Mouse (Mus musculus) limb, embryonic 15.5 days (tissue): ENCODE data around the gene Ccdc65. TPM values are rescaled to one million over a fixed set of nuclear protein-coding genes. Genes with fewer than 3 reads are reported as not detected.

Source experiments
- ATAC-seq: fragments of 200-750 bp; cut with Nextera tagmentation; 2 replicates; pipeline ENCODE4 v1.8.0; 2017; ENCODE audit warnings: low read depth, moderate TSS enrichment; ENCODE audit not compliant: insufficient number of reproducible peaks, low FRiP score, low TSS enrichment
- H3K27ac ChIP-seq: fragments of 300-500 bp; sonication (generic); 2 replicates; pipeline ENCODE4 v1.5.1; 2015; ENCODE audit warnings: moderate library complexity, mild to moderate bottlenecking, inconsistent platforms
- H3K27me3 ChIP-seq: fragments of 300-500 bp; sonication (generic); 2 replicates; pipeline ENCODE4 v1.6.1; 2015; ENCODE audit warnings: inconsistent platforms
- H3K36me3 ChIP-seq: fragments of 300-500 bp; sonication (generic); 2 replicates; pipeline ENCODE4 v1.6.1; 2015; ENCODE audit warnings: inconsistent platforms
- H3K4me1 ChIP-seq: fragments of 300-500 bp; sonication (generic); 2 replicates; pipeline ENCODE4 v1.6.1; 2015; ENCODE audit warnings: inconsistent platforms
- H3K4me2 ChIP-seq: fragments of 300-500 bp; sonication (generic); 2 replicates; pipeline ENCODE4 v1.6.1; 2015; ENCODE audit warnings: mild to moderate bottlenecking, inconsistent platforms
- H3K4me3 ChIP-seq: fragments of 300-500 bp; sonication (generic); 2 replicates; pipeline ENCODE4 v1.5.1; 2015; ENCODE audit warnings: mild to moderate bottlenecking, inconsistent platforms
- H3K9ac ChIP-seq: fragments of 300-500 bp; sonication (generic); 2 replicates; pipeline ENCODE4 v1.6.1; 2015; ENCODE audit warnings: inconsistent platforms
- H3K9me3 ChIP-seq: fragments of 300-500 bp; sonication (generic); 2 replicates; pipeline ENCODE4 v1.6.1; 2016; ENCODE audit warnings: inconsistent platforms
- WGBS: fragments of 180-500 bp; shearing (Covaris S2); methylation state at CpG from one replicate; pipeline ENCODE4 v1.1.7; 2015; 5-methylcytosine and 5-hydroxymethylcytosine counted together
- polyA plus RNA-seq: library from polyadenylated mRNA; unstranded; fragments of >200 nt; fragmentation: Nextera tagmentation; extraction: Ambion mirVana; gene quantifications from 2 replicates; pipeline ENCODE4 v1.2.1, GENCODE M21; 2015

Gene Ccdc65
- polyA plus RNA-seq, 1 experiment from 2014 or later, result 0.74 TPM

DNA sequence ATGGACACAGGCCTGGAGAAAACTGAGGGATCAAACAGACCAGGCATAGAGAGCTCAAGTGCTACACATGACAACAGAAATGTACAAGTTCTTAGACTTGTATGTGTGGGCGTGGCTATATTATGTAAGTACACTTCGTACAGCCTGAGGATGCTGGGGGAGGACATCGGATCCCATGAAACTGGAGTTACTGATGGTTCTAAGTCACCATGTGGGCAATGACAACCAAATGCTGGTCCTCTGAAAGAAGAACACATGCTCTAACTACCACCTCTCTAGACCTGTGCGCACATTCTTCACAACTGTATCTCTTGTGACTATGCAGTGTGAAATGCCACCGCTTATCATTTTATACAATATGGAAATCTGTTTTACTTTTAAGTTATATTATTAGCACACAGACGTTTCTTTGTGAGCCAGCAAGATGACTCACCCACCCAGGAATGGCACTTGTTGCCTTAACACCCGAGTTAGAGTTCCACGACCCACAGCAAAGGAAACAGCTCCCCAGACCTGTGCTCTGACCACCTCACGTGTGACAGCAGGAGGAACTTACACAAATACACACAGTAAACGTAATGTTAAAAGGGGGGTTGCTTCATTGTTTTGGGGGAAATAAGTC is 38.4 kb downstream of the Ccdc65 start:
- Histone ChIP-seq H3K27me3 (no peaks in the 10 kb centered on the region), H3K9ac (no peak overlapping the region), H3K4me2 (no peak overlapping the region), H3K9me3 (no peaks in the 10 kb centered on the region), H3K4me1 (peaks cover 17% of the 10 kb centered on the region; the same call in 1 of the 2 replicates), H3K36me3 (peaks cover 16% of the 10 kb centered on the region), H3K4me3 (no peak overlapping the region), H3K27ac (no peak overlapping the region)
- no peak for ATAC-seq
- 72% methylated on average over 10 of the region's 10 CpGs for WGBS

DNA sequence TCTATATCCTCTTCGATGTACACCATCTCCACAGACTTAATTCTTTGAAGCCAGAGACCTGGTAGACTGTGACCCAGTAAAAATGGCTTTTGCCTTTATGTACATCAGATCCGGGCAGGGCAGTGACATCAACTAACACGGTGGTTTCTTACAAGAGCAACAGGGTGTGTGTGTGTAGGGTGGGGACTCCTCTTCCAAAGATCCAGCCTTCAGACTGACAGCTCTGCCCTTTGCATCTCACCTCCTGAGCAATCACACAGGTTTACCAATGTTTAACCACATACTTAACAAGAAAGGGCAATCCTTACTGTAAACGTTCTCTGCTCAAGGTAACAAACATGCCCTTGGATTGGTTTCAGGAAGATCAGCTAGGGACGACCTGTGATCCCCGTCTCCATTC is 39.3 kb downstream of the Ccdc65 start:
- WGBS, result 82% methylated on average over 6 of the region's 6 CpGs
- H3K27me3 ChIP-seq, result no peaks in the 10 kb centered on the region
- ATAC-seq, result no peak
- H3K9ac ChIP-seq, result no peak overlapping the region
- peaks cover 15% of the 10 kb centered on the region; the same call in 1 of the 2 replicates for H3K4me1 ChIP-seq
- no peak overlapping the region for H3K4me3 ChIP-seq
- no peak overlapping the region for H3K4me2 ChIP-seq
- H3K27ac ChIP-seq, result no peak overlapping the region
- H3K9me3 ChIP-seq, result no peaks in the 10 kb centered on the region
- H3K36me3 ChIP-seq, result peaks cover 8% of the 10 kb centered on the region

GRCm38 (mm10) chr15:98749093-98749492 is 41.1 kb downstream of the Ccdc65 start:
- peaks cover 8% of the 10 kb centered on the region; the same call in 1 of the 2 replicates for H3K36me3 ChIP-seq
- no peaks in the 10 kb centered on the region for H3K9me3 ChIP-seq
- H3K4me1 ChIP-seq, result peaks cover 9% of the 10 kb centered on the region; the same call in 1 of the 2 replicates
- no peak overlapping the region for H3K27ac ChIP-seq
- ATAC-seq, result no peak
- H3K27me3 ChIP-seq, result no peaks in the 10 kb centered on the region
- H3K9ac ChIP-seq, result no peak overlapping the region
- no peak overlapping the region for H3K4me2 ChIP-seq
- WGBS, result 93% methylated on average over 2 of the region's 2 CpGs
- no peak overlapping the region for H3K4me3 ChIP-seq

DNA sequence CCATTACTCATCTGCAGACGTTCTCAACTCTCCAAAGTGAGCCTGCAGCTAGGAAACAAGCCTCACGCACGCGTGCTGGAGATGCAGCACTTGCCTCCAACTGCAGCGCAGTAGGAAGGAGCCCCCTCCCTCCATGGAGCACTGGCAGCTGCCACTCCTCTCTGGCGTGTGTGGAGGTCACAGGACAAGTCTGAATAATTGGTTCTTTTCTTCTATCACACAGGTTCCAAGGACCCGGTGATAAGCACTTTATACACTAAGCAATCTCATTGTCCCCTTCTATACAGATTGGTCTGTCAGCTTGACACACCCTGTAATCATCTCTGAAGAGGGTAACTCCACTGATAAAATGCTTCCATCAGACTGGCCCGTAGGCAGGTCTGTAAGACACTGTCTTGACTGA is 45.0 kb downstream of the Ccdc65 start:
- WGBS, result 78% methylated on average over 8 of the region's 8 CpGs
- H3K4me3 ChIP-seq, result no peak overlapping the region
- H3K9me3 ChIP-seq, result no peaks in the 10 kb centered on the region
- H3K36me3 ChIP-seq, result peaks cover 10% of the 10 kb centered on the region; the same call in 1 of the 2 replicates
- H3K9ac ChIP-seq, result no peak overlapping the region
- H3K27me3 ChIP-seq, result no peaks in the 10 kb centered on the region
- no peak for ATAC-seq
- H3K4me1 ChIP-seq, result 0 out of 2 replicates have a peak, but pooled peaks cover 2% of the 10 kb centered on the region
- no peak overlapping the region for H3K4me2 ChIP-seq
- H3K27ac ChIP-seq, result no peak overlapping the region

DNA sequence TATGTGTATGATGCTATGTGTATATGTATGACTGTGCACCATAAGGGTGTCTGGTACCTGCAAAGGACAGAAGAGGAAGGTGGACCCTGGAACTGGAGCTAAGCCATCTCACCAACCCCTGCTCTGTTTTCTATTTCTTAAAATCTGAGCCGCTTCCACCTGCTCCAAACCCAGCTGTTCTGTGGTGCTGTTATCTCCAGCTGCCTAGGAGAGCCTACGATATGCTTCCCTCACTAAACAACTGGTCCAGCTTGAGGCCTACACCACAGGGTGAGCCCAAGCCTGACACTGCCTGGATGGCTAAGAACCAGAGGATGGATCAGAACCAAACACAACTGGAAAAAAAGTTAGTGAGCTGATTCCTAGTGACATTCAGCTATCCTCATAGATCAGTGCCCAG is 46.1 kb downstream of the Ccdc65 start:
- peaks cover 19% of the 10 kb centered on the region; the same call in 1 of the 2 replicates for H3K36me3 ChIP-seq
- H3K9ac ChIP-seq, result no peak overlapping the region
- H3K4me2 ChIP-seq, result no peak overlapping the region
- WGBS, result 91% methylated on average over 2 of the region's 2 CpGs
- H3K4me3 ChIP-seq, result no peak overlapping the region
- ATAC-seq, result no peak; the same call in 1 of the 2 replicates
- no peaks in the 10 kb centered on the region for H3K9me3 ChIP-seq
- no peak overlapping the region for H3K27ac ChIP-seq
- H3K4me1 ChIP-seq, result 0 out of 2 replicates have a peak, but pooled peaks cover 2% of the 10 kb centered on the region
- H3K27me3 ChIP-seq, result no peaks in the 10 kb centered on the region

DNA sequence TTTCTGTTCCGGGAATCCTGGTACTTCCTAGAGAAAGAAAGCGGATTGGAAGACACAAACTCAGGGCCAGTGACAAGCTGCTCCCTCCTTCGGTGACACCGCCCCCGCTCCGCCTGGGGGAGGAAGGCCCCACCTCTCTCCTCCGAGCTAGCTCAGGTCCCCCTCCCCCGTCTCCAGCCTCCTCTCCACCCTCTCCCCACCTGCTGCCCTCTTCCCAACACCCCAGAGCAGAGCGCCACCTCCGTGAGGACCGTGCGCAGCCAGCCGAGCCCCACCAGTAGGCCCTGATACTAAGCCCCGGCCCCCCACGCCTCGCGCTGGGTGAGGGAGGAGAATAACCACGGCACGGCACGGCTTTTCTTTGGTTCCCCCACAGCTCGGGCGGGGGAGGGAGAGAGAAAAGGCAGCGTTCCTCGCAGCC is 54.2 kb downstream of the Ccdc65 start:
- Histone ChIP-seq H3K27me3 (peaks cover 15% of the 10 kb centered on the region; the same call in 1 of the 2 replicates), H3K9ac (peak overlapping the region; percentile 82), H3K4me2 (peak overlapping the region; percentile 76), H3K27ac (peak overlapping the region; percentile 89), H3K4me3 (peak overlapping the region; percentile 99), H3K9me3 (no peaks in the 10 kb centered on the region), H3K4me1 (peaks cover 20% of the 10 kb centered on the region), H3K36me3 (peaks cover 24% of the 10 kb centered on the region)
- under 1% methylated on average over 19 of the region's 24 CpGs for WGBS
- ATAC-seq, result peak; percentile 70

DNA sequence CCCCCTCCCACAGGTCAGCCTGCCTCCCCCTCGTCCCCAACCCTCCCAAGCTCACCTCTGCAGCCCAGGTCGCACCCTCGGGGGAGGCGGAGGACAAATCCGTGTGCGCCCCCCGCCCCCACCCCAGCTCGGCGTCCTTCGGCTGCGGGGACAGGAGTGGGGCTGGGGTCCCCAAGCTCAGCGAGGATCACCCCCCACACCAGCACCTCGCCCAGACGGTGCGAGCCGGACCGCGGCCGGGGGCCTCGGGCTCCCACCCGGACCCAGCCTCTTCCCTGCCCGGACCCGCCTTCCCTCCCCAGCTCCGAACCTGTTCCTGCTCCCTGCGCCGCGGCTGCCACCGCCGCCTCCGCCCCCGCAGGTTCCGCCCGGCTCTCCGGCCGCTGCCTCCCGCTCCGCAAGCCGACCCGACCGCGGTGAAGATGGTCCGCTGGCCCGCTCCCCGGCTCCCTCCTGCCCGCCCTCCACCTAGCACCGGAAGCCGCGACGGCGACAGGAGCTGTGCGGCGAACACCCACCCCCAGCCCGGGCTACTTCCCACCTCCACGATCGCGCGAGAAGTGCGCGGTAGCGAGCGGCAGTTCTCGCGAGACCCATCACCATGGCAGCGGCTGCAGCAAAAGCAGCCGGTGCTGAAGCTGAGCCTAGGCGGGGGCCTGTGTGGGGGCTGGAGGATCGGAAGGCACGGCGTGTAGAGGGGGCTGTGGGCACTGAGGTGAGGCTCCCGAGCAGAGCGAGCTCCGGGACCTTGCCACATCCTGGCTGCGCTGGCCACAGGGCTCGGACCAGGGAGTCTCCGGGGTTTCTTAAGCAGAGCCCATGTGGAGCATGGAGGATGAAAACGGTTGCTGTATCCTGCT is 54.9 kb downstream of the Ccdc65 start, which contains the start of gene Arf3:
Gene Arf3 (minus strand): TSS at position 545 of the 860 bp plus-strand sequence.
- peaks cover 24% of the 10 kb centered on the region for H3K36me3 ChIP-seq
- H3K4me3 ChIP-seq, result peak within 1 kb of the TSS; percentile 99
- peak within 1 kb of the TSS; percentile 76 for H3K4me2 ChIP-seq
- peaks cover 20% of the 10 kb centered on the region for H3K4me1 ChIP-seq
- WGBS, result under 1% methylated on average over 53 of the region's 76 CpGs
- ATAC-seq, result peak; percentile 92
- H3K27ac ChIP-seq, result peak within 1 kb of the TSS; percentile 89
- H3K27me3 ChIP-seq, result peaks cover 15% of the 10 kb centered on the region; the same call in 1 of the 2 replicates
- peak within 1 kb of the TSS; percentile 82 for H3K9ac ChIP-seq
- H3K9me3 ChIP-seq, result no peaks in the 10 kb centered on the region

GRCm38 (mm10) chr15:98765929-98766328 is 57.9 kb downstream of the Ccdc65 start:
- Histone ChIP-seq H3K9me3 (no peaks in the 10 kb centered on the region), H3K36me3 (0 out of 2 replicates have a peak, but pooled peaks cover 3% of the 10 kb centered on the region), H3K27ac (no peak overlapping the region), H3K4me1 (peaks cover 26% of the 10 kb centered on the region), H3K4me2 (no peak overlapping the region), H3K9ac (no peak overlapping the region), H3K4me3 (no peak overlapping the region), H3K27me3 (peaks cover 37% of the 10 kb centered on the region)
- WGBS, result 60% methylated on average over 4 of the region's 4 CpGs
- no peak for ATAC-seq

- H3K9me3 ChIP-seq, result no peaks in the 10 kb centered on the region
- H3K4me1 ChIP-seq, result peaks cover 22% of the 10 kb centered on the region
- H3K27me3 ChIP-seq, result peaks cover 59% of the 10 kb centered on the region
- H3K9ac ChIP-seq, result no peak overlapping the region
- H3K4me3 ChIP-seq, result no peak overlapping the region
- H3K36me3 ChIP-seq, result no peaks in the 10 kb centered on the region
- peak; percentile 66; the same call in 1 of the 2 replicates for ATAC-seq
- H3K4me2 ChIP-seq, result no peak overlapping the region
- WGBS, result 19% methylated on average over 5 of the region's 5 CpGs
- H3K27ac ChIP-seq, result 0 out of 2 replicates have a peak overlapping the region, but pooled peaks have one; percentile 17
Measured at GRCm38 (mm10) chr15:98768259-98768658, 60.3 kb downstream of the Ccdc65 start.

- H3K9ac ChIP-seq, result 0 out of 2 replicates have a peak overlapping the region, but pooled peaks have one; percentile 10
- peak overlapping the region; percentile 52 for H3K4me2 ChIP-seq
- peaks cover 37% of the 10 kb centered on the region for H3K4me1 ChIP-seq
- ATAC-seq, result no peak
- WGBS, result 14% methylated on average over 12 of the region's 12 CpGs
- H3K36me3 ChIP-seq, result no peaks in the 10 kb centered on the region
- peaks cover 80% of the 10 kb centered on the region for H3K27me3 ChIP-seq
- peak overlapping the region; percentile 32 for H3K4me3 ChIP-seq
- H3K9me3 ChIP-seq, result no peaks in the 10 kb centered on the region
- H3K27ac ChIP-seq, result no peak overlapping the region
Measured at GRCm38 (mm10) chr15:98771813-98772425, 63.9 kb downstream of the Ccdc65 start.

DNA sequence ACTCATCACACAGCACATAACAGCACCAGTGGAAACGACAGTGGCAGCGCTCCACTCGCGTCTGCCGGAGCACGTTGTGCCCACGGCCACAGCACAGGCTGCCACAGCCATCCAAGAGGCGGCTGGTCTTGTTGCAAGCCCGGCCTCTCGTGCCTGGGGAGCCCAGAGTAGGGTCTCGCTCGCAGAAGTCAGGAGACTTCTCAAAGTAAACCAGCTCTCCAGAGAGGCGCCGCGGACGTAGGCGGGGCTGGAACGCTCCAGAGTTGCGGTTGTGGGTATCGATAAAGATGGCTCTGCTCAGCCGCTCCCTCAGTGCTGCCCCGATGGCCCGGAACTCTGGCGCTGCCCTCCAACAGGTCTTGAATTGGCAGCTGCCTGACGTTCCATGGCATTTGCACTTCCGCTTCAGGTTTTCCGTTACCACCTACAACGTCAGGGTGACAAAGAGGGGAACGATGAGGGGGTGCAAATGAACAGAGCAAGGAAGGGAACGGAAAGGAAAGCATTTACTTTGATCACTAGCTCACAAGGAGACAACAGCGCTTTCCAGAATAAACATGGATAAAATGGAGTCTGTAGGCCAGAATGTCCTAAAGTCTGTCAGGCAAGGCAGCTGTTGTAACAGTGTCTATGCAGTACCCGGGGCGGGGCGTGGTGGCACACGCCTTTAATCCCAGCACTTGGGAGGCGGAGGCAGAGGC is 64.7 kb downstream of the Ccdc65 start:
- Histone ChIP-seq H3K4me1 (peaks cover 45% of the 10 kb centered on the region), H3K9ac (0 out of 2 replicates have a peak overlapping the region, but pooled peaks have one; percentile 10), H3K4me3 (peak overlapping the region; percentile 32), H3K4me2 (peak overlapping the region; percentile 52), H3K36me3 (no peaks in the 10 kb centered on the region), H3K27me3 (peaks cover 88% of the 10 kb centered on the region), H3K27ac (no peak overlapping the region), H3K9me3 (no peaks in the 10 kb centered on the region)
- no peak for ATAC-seq
- 6% methylated on average over 36 of the region's 36 CpGs for WGBS
